Mouse (Mus musculus) stomach, postnatal 0 days (tissue): ENCODE data around the gene Zfp386.

Source experiments
- CTCF ChIP-seq: IDR thresholded peaks from 2 replicates; pipeline ENCODE4 v1.5.1; 2016; ENCODE audit warnings: antibody characterized with exemption, low read depth, mild to moderate bottlenecking, moderate library complexity
- EP300 ChIP-seq: optimal IDR thresholded peaks from 2 replicates; pipeline ENCODE3; 2016; ENCODE audit warnings: antibody characterized with exemption

- TF ChIP-seq EP300 (peak; percentile 94), CTCF (no peak)
These were observed at the start of gene Zfp386 for GRCm38 (mm10) chr12:116047440-116048377.
